Mouse (Mus musculus) embryonic facial prominence, embryonic 10.5 days (tissue): ENCODE measurements at regions not wholly inside any gene's neighbourhood (a gene's known extent, or its start where the extent isn't known, plus 50 kb on each side); places are given as distances from the start of the nearest gene placed in this dataset.
A peak's percentile ranks its signal among the peaks of the same experiment; 100 is the strongest.

ENCODE experiments used
- DNase-seq: peaks from one replicate; pipeline ENCODE4 v3.0.0-alpha.2; 2017; ENCODE audit warnings: low spot score
- H3K27ac ChIP-seq: fragments of 300-500 bp; sonication (generic); replicated peaks from 2 replicates; pipeline ENCODE4 v1.5.1; 2016; ENCODE audit warnings: mild to moderate bottlenecking
- H3K27me3 ChIP-seq: fragments of 300-500 bp; sonication (generic); replicated peaks from 2 replicates; pipeline ENCODE4 v1.6.1; 2016; ENCODE audit warnings: low read depth, mild to moderate bottlenecking; ENCODE audit not compliant: poor library complexity, severe bottlenecking
- H3K36me3 ChIP-seq: fragments of 300-500 bp; sonication (generic); replicated peaks from 2 replicates; pipeline ENCODE4 v1.6.1; 2016; ENCODE audit warnings: mild to moderate bottlenecking, moderate library complexity
- H3K4me1 ChIP-seq: fragments of 300-500 bp; sonication (generic); 2 replicates; pipeline ENCODE4 v1.6.1; 2016
- H3K4me3 ChIP-seq: fragments of 300-500 bp; sonication (generic); 2 replicates; pipeline ENCODE4 v1.5.1; 2016; ENCODE audit warnings: mild to moderate bottlenecking, moderate library complexity
- H3K9me3 ChIP-seq: fragments of 300-500 bp; sonication (generic); 2 replicates; pipeline ENCODE4 v1.6.1; 2016; ENCODE audit warnings: mild to moderate bottlenecking
- WGBS: fragments of 180-500 bp; shearing (Covaris S2); methylation state at CpG from one replicate; pipeline ENCODE4 v1.1.7; 2016; 5-methylcytosine and 5-hydroxymethylcytosine counted together

DNA sequence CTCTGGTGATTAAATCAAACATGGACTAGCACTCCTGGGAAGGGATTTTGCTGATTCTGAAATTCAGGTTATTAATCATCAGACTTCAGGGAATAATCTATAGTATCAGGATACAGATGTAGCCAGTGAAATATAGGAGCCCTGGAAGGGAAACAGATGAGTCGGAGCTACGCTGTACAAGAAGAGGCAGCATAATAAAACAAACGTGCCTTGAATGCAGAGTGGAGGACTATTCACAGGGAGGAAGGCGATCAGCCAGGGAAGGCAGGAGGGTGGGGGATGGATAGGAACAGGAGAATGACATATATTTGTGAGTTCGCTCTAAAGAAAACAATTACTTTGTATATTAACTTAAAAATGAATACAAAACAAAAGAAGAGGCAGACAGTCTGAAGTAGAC, 286.6 kb upstream of the Got2 start:
- Histone ChIP-seq H3K36me3 (no peaks in the 10 kb centered on the region), H3K4me1 (no peaks in the 10 kb centered on the region), H3K27me3 (no peaks in the 10 kb centered on the region), H3K4me3 (no peak overlapping the region), H3K27ac (no peak overlapping the region), H3K9me3 (no peaks in the 10 kb centered on the region)
- no peak for DNase-seq
- WGBS: 84% methylated on average over 5 of the region's 5 CpGs

DNA sequence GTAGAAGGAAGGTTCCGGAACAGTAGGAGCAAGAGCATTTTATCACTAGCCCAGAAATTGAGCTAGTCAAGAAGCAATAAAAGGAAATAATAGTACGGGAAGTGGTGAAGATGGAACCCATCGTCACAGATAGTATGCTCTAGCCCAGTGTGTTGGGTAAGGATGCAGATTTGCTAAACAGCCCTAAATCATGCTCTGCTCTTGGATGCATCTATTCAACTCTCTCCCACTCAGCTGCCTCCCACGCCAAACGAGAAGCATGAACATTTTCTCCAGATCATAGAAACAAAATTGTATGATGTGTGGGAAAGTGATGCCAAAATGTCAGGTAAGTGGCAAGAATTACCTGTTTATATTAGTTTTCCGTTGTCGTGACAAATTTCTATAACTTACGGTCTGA, 276.6 kb upstream of the Got2 start:
- H3K4me3 ChIP-seq: no peak overlapping the region
- WGBS: 91% methylated on average over 8 of the region's 8 CpGs

GRCm38 (mm10) chr8:96159899-96160298, 271.6 kb upstream of the Got2 start:
- WGBS: 72% methylated on average over 6 of the region's 6 CpGs
- Histone ChIP-seq H3K9me3 (no peaks in the 10 kb centered on the region), H3K4me1 (no peaks in the 10 kb centered on the region), H3K27ac (no peak overlapping the region), H3K36me3 (no peaks in the 10 kb centered on the region), H3K4me3 (no peak overlapping the region), H3K27me3 (no peaks in the 10 kb centered on the region)
- DNase-seq: no peak

More for the DNA sequence above, 276.6 kb upstream of the Got2 start:
- H3K27me3 ChIP-seq: no peaks in the 10 kb centered on the region
- no peaks in the 10 kb centered on the region for H3K4me1 ChIP-seq
- H3K36me3 ChIP-seq: no peaks in the 10 kb centered on the region
- no peak for DNase-seq
- no peaks in the 10 kb centered on the region for H3K9me3 ChIP-seq
- no peak overlapping the region for H3K27ac ChIP-seq

DNA sequence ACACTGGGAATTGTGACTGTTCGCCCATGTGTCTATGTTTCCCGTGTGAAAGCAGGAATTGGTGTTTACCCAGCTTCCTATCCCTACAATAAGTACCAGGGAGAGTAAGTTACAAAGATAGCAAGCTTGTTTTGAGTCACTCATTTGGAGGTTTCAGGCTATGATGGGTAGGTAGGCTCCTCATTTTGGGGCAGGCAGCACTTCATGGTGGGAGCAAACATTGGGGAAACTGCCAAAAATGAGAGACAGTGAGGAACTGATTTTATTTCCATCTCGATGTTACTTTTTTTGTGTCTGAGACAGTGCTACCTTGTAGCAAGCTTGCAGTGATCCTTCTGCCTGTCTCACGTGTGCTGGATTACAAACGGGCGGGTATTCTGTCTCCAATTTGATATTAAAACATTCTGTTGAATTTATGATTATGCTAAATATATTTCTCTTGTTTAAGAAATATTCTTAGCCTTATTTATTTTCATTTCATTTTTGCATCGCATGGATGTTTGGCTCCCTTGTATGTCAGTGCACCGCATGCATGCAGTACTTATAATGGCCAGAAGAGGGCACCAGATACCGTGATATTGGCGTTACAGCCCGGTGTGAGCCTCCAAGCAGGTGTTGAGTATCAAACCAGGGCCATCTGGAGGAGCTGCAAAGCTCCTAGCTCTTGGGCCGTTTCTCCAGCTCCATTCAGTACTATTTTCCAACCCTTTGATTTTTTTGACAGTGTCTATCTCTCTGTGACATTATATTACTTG, 264.3 kb upstream of the Got2 start:
- DNase-seq: peak; percentile 58
- 42% methylated on average over 12 of the region's 12 CpGs for WGBS
- no peaks in the 10 kb centered on the region for H3K4me1 ChIP-seq
- no peaks in the 10 kb centered on the region for H3K36me3 ChIP-seq
- H3K9me3 ChIP-seq: no peaks in the 10 kb centered on the region
- H3K4me3 ChIP-seq: no peak overlapping the region
- H3K27ac ChIP-seq: no peak overlapping the region
- no peaks in the 10 kb centered on the region for H3K27me3 ChIP-seq

GRCm38 (mm10) chr8:96152056-96152455, 263.7 kb upstream of the Got2 start:
- Histone ChIP-seq H3K4me1 (no peaks in the 10 kb centered on the region), H3K36me3 (no peaks in the 10 kb centered on the region), H3K27ac (no peak overlapping the region), H3K27me3 (no peaks in the 10 kb centered on the region), H3K4me3 (no peak overlapping the region), H3K9me3 (no peaks in the 10 kb centered on the region)
- DNase-seq: no peak
- 82% methylated on average over 10 of the region's 10 CpGs for WGBS

GRCm38 (mm10) chr8:96151065-96151472, 262.7 kb upstream of the Got2 start:
- 84% methylated on average over 16 of the region's 16 CpGs for WGBS
- Histone ChIP-seq H3K36me3 (no peaks in the 10 kb centered on the region), H3K9me3 (no peaks in the 10 kb centered on the region), H3K4me3 (no peak overlapping the region), H3K4me1 (no peaks in the 10 kb centered on the region), H3K27me3 (no peaks in the 10 kb centered on the region), H3K27ac (no peak overlapping the region)
- DNase-seq: no peak

- no peaks in the 10 kb centered on the region for H3K9me3 ChIP-seq
- WGBS: 58% methylated on average over 5 of the region's 5 CpGs
- no peaks in the 10 kb centered on the region for H3K36me3 ChIP-seq
- no peak overlapping the region for H3K4me3 ChIP-seq
- no peak for DNase-seq
- no peaks in the 10 kb centered on the region for H3K27me3 ChIP-seq
- H3K27ac ChIP-seq: no peak overlapping the region
- H3K4me1 ChIP-seq: no peaks in the 10 kb centered on the region
These were observed 243.8 kb upstream of the Got2 start for GRCm38 (mm10) chr8:96132183-96132582.

GRCm38 (mm10) chr8:96128329-96128728, 240.0 kb upstream of the Got2 start:
- Histone ChIP-seq H3K27me3 (no peaks in the 10 kb centered on the region), H3K4me3 (no peak overlapping the region), H3K36me3 (no peaks in the 10 kb centered on the region), H3K4me1 (no peaks in the 10 kb centered on the region), H3K9me3 (no peaks in the 10 kb centered on the region), H3K27ac (no peak overlapping the region)
- DNase-seq: no peak
- WGBS: 68% methylated on average over 2 of the region's 2 CpGs

DNA sequence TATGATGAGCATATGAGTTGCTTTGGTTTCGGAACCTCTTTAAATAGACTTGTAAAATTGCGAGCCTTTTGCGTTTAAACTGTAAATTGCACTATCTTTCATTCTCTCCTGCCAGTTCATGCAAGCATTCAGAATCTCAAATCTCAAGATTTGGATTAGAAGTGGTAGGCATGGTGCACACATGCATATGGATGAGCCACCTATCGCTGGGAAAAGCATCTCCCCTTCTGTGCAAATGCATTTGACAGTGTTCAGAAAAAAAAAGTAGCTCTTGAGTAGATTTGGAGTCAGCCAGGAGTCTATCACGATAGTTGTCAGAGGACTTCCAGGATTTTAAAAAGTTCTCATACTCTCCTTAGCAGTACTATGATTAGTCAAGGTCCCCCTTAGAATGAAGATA, 212.5 kb upstream of the Got2 start:
- DNase-seq: no peak
- 87% methylated on average over 5 of the region's 5 CpGs for WGBS
- Histone ChIP-seq H3K4me1 (no peaks in the 10 kb centered on the region), H3K27me3 (no peaks in the 10 kb centered on the region), H3K9me3 (no peaks in the 10 kb centered on the region), H3K36me3 (no peaks in the 10 kb centered on the region), H3K27ac (no peak overlapping the region), H3K4me3 (no peak overlapping the region)

DNA sequence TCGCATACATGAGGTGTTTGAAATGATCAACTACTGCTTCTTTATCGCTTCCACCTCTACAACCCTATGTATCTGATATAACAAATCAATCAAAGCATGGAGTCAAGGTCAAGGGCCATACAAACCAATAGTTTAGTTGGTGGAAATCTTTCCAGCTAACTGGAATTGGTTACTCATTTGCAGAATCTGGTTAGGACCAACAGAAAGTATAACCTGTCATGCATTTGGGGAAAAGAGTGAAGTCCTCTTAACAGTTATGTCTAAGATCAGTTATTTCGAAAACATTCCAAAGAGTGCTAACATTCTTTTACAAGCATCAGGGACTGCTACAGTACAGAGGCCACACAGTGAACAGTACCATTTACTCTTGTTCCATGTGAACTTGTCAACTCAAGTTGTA, 204.6 kb upstream of the Got2 start:
- no peak overlapping the region for H3K27ac ChIP-seq
- WGBS: 87% methylated on average over 3 of the region's 3 CpGs
- no peaks in the 10 kb centered on the region for H3K36me3 ChIP-seq
- DNase-seq: no peak
- no peak overlapping the region for H3K4me3 ChIP-seq
- H3K27me3 ChIP-seq: no peaks in the 10 kb centered on the region
- H3K4me1 ChIP-seq: no peaks in the 10 kb centered on the region
- H3K9me3 ChIP-seq: no peaks in the 10 kb centered on the region

GRCm38 (mm10) chr8:96090231-96090630, 201.9 kb upstream of the Got2 start:
- 89% methylated on average over 1 of the region's 1 CpGs for WGBS
- H3K27me3 ChIP-seq: no peaks in the 10 kb centered on the region
- DNase-seq: no peak

DNA sequence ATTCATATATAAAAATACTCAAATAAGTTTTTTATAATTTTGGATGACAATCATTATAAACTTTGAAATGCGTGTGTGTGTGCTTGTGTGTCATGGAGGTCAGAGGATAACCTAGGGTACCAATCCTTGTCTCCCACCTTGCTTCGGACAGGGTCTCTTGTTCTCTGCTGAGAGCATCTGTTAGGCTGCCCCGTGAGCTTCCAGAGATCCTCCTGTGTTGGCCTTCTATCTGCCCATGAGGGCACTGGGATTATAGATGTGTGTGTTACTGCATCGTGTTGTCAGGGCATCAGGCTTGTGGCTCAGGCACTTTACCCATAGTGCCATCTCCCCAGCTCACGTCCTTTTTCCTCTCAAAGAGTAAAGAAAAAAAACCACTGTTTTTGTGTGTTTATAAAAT, 180.0 kb upstream of the Got2 start:
- 85% methylated on average over 5 of the region's 5 CpGs for whole genome bisulfite sequencing
- H3K9me3 ChIP-seq: no peaks in the 10 kb centered on the region
- DNase-seq: no peak

More at GRCm38 (mm10) chr8:96090231-96090630, 201.9 kb upstream of the Got2 start:
- no peaks in the 10 kb centered on the region for H3K36me3 ChIP-seq
- H3K4me1 ChIP-seq: no peaks in the 10 kb centered on the region
- no peak overlapping the region for H3K27ac ChIP-seq
- no peak overlapping the region for H3K4me3 ChIP-seq
- H3K9me3 ChIP-seq: no peaks in the 10 kb centered on the region

GRCm38 (mm10) chr8:96047686-96048085, 159.3 kb upstream of the Got2 start:
- no peaks in the 10 kb centered on the region for H3K9me3 ChIP-seq
- DNase-seq: no peak
- no peaks in the 10 kb centered on the region for H3K4me1 ChIP-seq
- H3K27ac ChIP-seq: no peak overlapping the region
- no peak overlapping the region for H3K4me3 ChIP-seq
- 73% methylated on average over 3 of the region's 3 CpGs for WGBS
- no peaks in the 10 kb centered on the region for H3K36me3 ChIP-seq
- no peaks in the 10 kb centered on the region for H3K27me3 ChIP-seq

More for the DNA sequence above, 180.0 kb upstream of the Got2 start:
- no peaks in the 10 kb centered on the region for H3K4me1 ChIP-seq
- H3K27ac ChIP-seq: no peak overlapping the region
- H3K36me3 ChIP-seq: no peaks in the 10 kb centered on the region
- no peak overlapping the region for H3K4me3 ChIP-seq
- H3K27me3 ChIP-seq: no peaks in the 10 kb centered on the region
